Mouse (Mus musculus): ENCODE data around the gene Gls2.
"Not testable (repeated sequence)": the region's sequence is repeated elsewhere in the genome, so short reads cannot be mapped to it uniquely, and the experiment has no call there.

Gene Gls2

GRCm38 (mm10) chr10:128194551-128195461, 549 bp downstream of the Gls2 start:
- DNase-seq (ENCODE audit: low read depth, low spot score), result no peak

DNA sequence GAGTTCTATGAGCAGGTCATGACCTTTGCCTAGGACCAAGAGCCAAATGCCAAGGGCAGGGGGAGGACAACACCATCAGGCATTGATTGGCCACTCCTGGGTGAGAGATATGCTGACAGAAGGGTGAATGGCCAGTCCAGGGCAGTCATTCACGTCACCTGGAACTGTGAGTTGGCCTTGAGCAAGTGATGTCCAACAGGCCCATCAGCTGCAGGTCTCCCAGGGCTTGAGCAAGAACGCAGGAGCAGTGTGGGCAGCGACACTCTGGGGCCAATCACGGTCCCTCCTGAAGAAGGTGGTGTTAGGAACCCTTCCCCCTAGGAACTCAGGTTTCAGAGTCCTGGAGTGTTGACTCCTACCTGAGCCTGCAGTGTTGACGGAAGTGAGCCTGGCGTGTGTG, 7.6 kb downstream of the Gls2 start:
- no peak for DNase-seq (ENCODE audit: low read depth, low spot score)

- no peak for DNase-seq (ENCODE audit: low read depth, low spot score)
Observed at GRCm38 (mm10) chr10:128204941-128205340, 10.7 kb downstream of the Gls2 start.

DNA sequence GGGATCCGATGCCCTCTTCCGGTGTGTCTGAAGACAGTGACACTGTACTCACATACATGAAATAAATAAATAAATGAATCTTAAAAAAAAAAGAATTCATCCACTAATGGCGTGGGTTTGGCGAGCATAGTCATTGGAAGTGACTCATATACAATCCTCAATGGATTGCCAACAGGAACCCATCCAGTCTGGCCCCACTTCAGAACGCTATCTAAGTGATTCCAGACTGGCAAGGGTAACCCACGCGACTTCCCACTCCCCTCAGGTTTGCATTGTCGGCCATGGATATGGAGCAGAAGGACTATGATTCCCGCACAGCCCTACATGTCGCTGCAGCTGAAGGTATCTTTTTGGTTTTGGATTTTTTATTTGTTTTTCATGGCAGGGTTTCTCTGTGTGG, 14.1 kb downstream of the Gls2 start:
- DNase-seq (ENCODE audit: low read depth, low spot score), result no peak

- DNase-seq (ENCODE audit: low read depth, low spot score), result no peak
Observed at GRCm38 (mm10) chr10:128209311-128210009, 15.2 kb downstream of the Gls2 start.

DNA sequence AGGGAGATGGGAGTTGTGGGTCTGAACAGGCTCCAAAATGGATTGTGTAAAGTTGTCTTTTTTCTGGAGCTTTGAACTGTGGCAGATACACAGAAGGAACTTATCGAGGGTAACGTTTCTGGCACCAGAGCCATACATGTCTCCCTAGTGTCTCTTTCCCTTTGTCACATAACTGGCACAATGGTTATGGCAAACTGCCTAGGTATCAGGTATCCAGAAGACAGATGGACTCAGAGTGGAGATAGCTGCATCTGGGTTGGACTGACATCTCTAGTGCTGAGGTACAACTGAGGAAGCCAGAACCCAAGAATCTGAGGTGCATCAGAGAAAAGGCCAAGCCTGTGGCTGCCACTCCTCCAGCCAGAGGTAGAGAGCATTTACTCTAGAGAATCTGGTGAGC, 15.9 kb downstream of the Gls2 start:
- no peak for DNase-seq (ENCODE audit: low read depth, low spot score)

- no peak for DNase-seq (ENCODE audit: low read depth, low spot score)
Observed at GRCm38 (mm10) chr10:128210954-128211353, 16.7 kb downstream of the Gls2 start.

DNA sequence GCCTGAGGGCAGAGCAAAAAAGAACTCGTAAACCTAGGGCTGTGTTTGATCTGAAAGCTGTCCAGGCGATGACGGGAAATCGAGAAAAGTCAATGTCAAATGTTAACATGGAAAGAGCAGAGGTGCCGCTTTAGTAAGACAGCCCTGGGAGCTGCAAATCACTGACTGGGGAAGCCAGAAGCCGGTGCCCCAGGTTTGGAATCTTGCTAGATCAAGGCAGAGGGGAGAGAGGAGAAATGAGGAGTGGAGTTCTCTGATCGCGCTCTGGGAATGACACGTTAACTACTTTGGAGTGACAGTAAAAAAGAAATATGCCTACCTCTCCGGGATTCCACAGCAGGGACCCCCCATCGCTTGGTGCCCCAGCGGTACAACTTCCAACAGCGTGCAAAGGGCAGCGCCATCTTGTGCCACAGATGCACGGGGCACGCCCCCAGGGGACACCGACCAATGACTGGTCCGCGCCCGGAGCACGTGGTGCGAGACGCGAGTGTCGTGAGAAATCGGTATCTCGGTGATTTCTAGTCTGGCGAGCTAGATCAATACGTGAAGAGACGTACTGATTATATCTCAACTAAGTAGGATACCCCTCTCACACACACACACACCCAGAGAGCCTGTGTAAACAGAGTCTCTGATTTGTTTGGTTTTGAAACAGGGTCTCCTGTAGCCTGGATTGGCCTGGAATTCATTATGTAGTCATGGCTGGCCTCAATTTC, 17.3 kb downstream of the Gls2 start, which contains the start of gene Spryd4:
Gene Spryd4 (minus strand): TSS at position 418 of the 719 bp plus-strand sequence.
- DNase-seq (ENCODE audit: low read depth, low spot score), result peak; percentile 79

GRCm38 (mm10) chr10:128212148-128212547, 17.9 kb downstream of the Gls2 start:
- no peak for DNase-seq (ENCODE audit: low read depth, low spot score)

- peak; percentile 55 for DNase-seq (ENCODE audit: low read depth, low spot score)
Observed at GRCm38 (mm10) chr10:128212871-128213323, 18.6 kb downstream of the Gls2 start.

- DNase-seq (ENCODE audit: low read depth, low spot score), result not testable (repeated sequence)
Observed at GRCm38 (mm10) chr10:128214112-128214511, 19.9 kb downstream of the Gls2 start.

DNA sequence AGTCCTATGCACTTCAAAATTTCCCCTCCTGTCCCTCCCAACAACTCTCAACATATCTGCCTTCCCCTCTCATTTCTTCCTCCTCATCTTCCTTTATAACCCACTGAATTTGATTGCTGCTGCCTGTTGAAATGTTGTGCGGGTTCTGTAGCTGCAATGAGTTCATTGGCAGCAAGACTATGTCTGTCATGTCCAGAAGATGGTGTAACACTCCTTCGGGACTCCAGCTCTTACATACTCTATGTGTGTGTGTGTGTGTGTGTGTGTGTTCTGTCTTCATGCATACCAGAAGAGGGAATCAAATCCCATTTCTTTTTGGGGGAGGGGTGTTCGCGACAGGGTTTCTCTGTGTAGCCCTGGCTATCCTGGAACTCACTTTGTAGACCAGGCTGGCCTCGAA, 20.7 kb downstream of the Gls2 start:
- no peak for DNase-seq (ENCODE audit: low read depth, low spot score)

- DNase-seq (ENCODE audit: low read depth, low spot score), result no peak
Observed at GRCm38 (mm10) chr10:128218387-128219117, 24.3 kb downstream of the Gls2 start.

GRCm38 (mm10) chr10:128221533-128222286, 27.5 kb downstream of the Gls2 start:
- no peak for DNase-seq (ENCODE audit: low read depth, low spot score)

GRCm38 (mm10) chr10:128225064-128225463, 30.8 kb downstream of the Gls2 start:
- DNase-seq (ENCODE audit: low read depth, low spot score), result no peak

GRCm38 (mm10) chr10:128225538-128225937, 31.3 kb downstream of the Gls2 start, which contains the start of gene Mip:
Gene Mip (plus strand): TSS chr10:128225838.
- DNase-seq (ENCODE audit: low read depth, low spot score), result no peak

- no peak for DNase-seq (ENCODE audit: low read depth, low spot score)
Observed at GRCm38 (mm10) chr10:128227592-128227991, 33.3 kb downstream of the Gls2 start.

DNA sequence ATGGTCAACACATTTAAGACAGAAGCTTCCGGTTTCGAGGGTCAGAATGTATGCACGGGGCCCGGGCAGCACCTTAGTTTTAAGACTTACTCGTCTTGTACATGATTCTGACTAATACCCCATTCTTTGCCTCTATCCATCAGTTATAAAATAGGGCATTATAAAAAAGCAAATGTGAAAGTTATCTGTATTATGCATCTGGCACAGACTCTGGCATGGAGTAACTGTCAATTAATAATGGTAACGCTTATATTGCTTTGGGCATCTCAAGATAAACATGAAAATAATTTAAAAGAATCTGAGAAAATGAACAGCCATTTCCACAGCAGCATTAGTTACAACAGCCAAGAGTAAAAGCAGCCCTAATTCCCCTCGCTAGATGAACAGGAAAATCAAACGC, 33.8 kb downstream of the Gls2 start:
- DNase-seq (ENCODE audit: low read depth, low spot score), result no peak

DNA sequence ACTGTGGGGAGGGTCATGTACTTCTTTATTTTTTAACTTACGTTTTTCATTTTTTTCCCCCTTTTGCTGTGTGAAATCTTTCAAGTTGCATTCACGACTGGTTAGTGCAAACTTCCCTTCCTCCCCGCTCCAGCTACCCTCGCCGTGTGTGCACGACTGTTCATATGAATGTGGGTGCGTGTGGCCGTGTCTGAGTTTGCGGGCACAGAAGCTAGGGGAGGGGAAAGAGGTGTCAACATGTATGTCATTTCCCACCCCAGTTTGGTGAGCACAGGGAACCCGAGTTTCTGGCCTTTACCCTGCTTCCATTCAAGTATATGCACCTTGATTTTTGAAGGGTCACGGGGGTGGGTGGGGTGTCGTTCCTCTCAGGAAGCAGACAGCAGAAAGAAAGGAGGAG, 36.3 kb downstream of the Gls2 start:
- DNase-seq (ENCODE audit: low read depth, low spot score), result no peak

GRCm38 (mm10) chr10:128231146-128231545, 36.9 kb downstream of the Gls2 start:
- no peak for DNase-seq (ENCODE audit: low read depth, low spot score)
